Mouse (Mus musculus): ENCODE measurements at regions not wholly inside any gene's neighbourhood (a gene's known extent, or its start where the extent isn't known, plus 50 kb on each side); places are given as distances from the start of the nearest gene placed in this dataset.

- no peak overlapping the region for H3K4me2 ChIP-seq
- no peaks in the 10 kb centered on the region for H3K36me3 ChIP-seq (ENCODE audit: poor library complexity, severe bottlenecking)
- no peak overlapping the region for H3K4me3 ChIP-seq
- no peak overlapping the region for H3K27ac ChIP-seq
- H3K9ac ChIP-seq, result no peak overlapping the region
- H3K9me3 ChIP-seq (replicated peaks), result no peaks in the 10 kb centered on the region
- ATAC-seq, result 0 out of 2 replicates have a peak, but pooled peaks have one; percentile 8
- peaks cover 6% of the 10 kb centered on the region; the same call in 1 of the 2 replicates for H3K4me1 ChIP-seq
- no peaks in the 10 kb centered on the region; the same call in 1 of the 2 replicates for H3K27me3 ChIP-seq
- 49% methylated on average over 24 of the region's 24 CpGs for WGBS
Measured at GRCm38 (mm10) chr13:57281941-57282710, 386.3 kb upstream of the Trpc7 start.

DNA sequence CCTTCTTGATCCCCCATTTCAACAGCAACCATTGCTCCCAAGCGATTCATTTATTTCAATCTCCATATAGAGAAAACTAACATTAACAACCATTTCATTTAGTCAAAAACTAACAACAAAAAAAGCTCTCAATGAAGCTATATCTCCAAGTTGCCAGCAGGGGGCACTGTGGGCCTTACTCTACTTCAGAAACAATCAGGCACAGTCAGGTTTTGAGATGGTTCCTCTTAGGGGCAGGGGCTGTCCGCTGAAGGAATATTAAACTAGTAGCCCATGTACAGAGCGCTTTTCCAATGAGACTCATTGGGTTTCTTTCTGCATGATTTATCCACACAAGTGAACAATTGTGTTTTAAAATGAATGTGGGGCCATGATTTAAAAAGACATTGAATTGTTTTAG lies 385.7 kb upstream of the Trpc7 start:
- no peak overlapping the region for H3K4me3 ChIP-seq
- H3K4me2 ChIP-seq, result no peak overlapping the region
- H3K9ac ChIP-seq, result no peak overlapping the region
- no peak overlapping the region for H3K27ac ChIP-seq
- H3K9me3 ChIP-seq (replicated peaks), result no peaks in the 10 kb centered on the region
- no peaks in the 10 kb centered on the region for H3K36me3 ChIP-seq (ENCODE audit: poor library complexity, severe bottlenecking)
- 16% methylated on average over 3 of the region's 3 CpGs for WGBS
- no peak for ATAC-seq
- H3K4me1 ChIP-seq, result peaks cover 6% of the 10 kb centered on the region; the same call in 1 of the 2 replicates
- H3K27me3 ChIP-seq, result no peaks in the 10 kb centered on the region; the same call in 1 of the 2 replicates

DNA sequence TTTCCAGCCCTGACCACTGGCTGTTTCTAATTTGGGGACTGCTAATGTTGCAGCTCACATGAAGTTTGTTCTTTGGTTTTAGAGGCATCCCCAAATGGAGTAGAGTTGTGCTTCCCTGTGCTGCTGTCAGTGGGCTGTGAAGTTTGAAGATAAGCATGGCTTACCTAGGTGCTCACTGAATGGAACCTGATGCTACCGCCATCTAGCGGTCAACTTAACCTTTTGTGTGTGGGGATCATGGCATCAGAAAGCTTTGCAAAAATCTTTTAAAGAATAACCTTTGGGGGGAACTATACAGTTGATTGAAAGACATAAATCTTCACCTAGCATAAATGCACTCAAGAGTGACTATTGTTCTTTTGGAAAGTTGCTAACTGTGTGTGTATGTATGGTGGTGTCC lies 382.8 kb upstream of the Trpc7 start:
- H3K4me2 ChIP-seq, result no peak overlapping the region
- H3K9ac ChIP-seq, result no peak overlapping the region
- H3K4me1 ChIP-seq, result peaks cover 6% of the 10 kb centered on the region; the same call in 1 of the 2 replicates
- WGBS, result 6% methylated on average over 2 of the region's 2 CpGs
- H3K27me3 ChIP-seq, result no peaks in the 10 kb centered on the region; the same call in 1 of the 2 replicates
- H3K4me3 ChIP-seq, result no peak overlapping the region
- no peak for ATAC-seq
- no peaks in the 10 kb centered on the region for H3K36me3 ChIP-seq (ENCODE audit: poor library complexity, severe bottlenecking)
- no peaks in the 10 kb centered on the region for H3K9me3 ChIP-seq (replicated peaks)
- H3K27ac ChIP-seq, result no peak overlapping the region

DNA sequence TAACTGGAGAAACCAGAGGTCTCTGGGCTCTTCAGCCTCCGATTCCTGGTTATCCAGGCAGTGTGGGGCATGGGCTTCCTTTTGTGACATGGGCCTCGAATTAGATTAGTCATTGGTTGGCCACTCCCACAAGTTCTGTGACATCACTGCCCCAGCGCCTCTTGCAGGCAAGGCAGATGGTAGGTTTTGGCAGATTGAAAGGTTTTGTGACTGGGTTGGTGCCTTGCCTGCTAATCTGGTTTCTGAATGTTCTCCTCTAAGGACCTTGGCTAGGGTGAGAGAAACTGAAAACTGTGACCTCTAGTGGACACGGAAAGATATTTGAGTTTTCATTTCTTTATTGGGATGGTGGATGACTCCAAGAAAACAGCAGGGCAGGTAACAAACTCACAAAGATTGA lies 381.3 kb upstream of the Trpc7 start:
- Histone ChIP-seq H3K27ac (no peak overlapping the region), H3K36me3 (ENCODE audit: poor library complexity, severe bottlenecking) (no peaks in the 10 kb centered on the region), H3K9me3 (replicated peaks) (no peaks in the 10 kb centered on the region), H3K4me1 (peaks cover 3% of the 10 kb centered on the region; the same call in 1 of the 2 replicates), H3K4me3 (no peak overlapping the region), H3K27me3 (no peaks in the 10 kb centered on the region), H3K9ac (no peak overlapping the region), H3K4me2 (no peak overlapping the region)
- 42% methylated on average over 4 of the region's 4 CpGs for WGBS
- no peak for ATAC-seq

DNA sequence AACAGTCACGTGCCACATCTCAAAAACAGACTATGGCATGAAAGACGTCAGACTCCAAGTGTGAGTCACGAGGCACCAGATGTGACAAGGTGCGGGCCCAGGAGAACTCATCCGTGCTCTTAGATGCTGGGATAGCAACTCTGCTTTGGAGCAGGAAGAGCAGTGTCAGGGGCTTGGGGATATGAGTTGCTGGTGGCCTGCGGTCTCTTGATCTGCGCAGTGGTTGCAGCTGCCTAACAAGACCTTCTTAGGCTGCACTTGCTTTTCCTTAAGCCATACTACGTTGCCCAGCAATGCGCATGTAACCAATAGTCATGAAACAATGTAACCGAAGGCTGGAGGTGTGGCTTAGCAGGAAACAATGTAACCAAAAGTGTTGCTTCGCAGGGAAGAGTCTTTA lies 380.1 kb upstream of the Trpc7 start:
- no peak overlapping the region for H3K4me2 ChIP-seq
- no peak overlapping the region for H3K27ac ChIP-seq
- H3K4me1 ChIP-seq, result no peaks in the 10 kb centered on the region
- WGBS, result 84% methylated on average over 11 of the region's 11 CpGs
- H3K4me3 ChIP-seq, result no peak overlapping the region
- no peaks in the 10 kb centered on the region for H3K36me3 ChIP-seq (ENCODE audit: poor library complexity, severe bottlenecking)
- no peaks in the 10 kb centered on the region for H3K27me3 ChIP-seq
- no peak for ATAC-seq
- no peaks in the 10 kb centered on the region for H3K9me3 ChIP-seq (replicated peaks)
- H3K9ac ChIP-seq, result no peak overlapping the region

GRCm38 (mm10) chr13:57273593-57273992 lies 377.8 kb upstream of the Trpc7 start:
- no peak for ATAC-seq
- no peaks in the 10 kb centered on the region for H3K36me3 ChIP-seq (ENCODE audit: poor library complexity, severe bottlenecking)
- no peak overlapping the region for H3K27ac ChIP-seq
- 26% methylated on average over 3 of the region's 3 CpGs for WGBS
- no peak overlapping the region for H3K9ac ChIP-seq
- no peak overlapping the region for H3K4me3 ChIP-seq
- H3K9me3 ChIP-seq (replicated peaks), result no peaks in the 10 kb centered on the region
- H3K4me1 ChIP-seq, result no peaks in the 10 kb centered on the region
- H3K27me3 ChIP-seq, result no peaks in the 10 kb centered on the region
- H3K4me2 ChIP-seq, result no peak overlapping the region

DNA sequence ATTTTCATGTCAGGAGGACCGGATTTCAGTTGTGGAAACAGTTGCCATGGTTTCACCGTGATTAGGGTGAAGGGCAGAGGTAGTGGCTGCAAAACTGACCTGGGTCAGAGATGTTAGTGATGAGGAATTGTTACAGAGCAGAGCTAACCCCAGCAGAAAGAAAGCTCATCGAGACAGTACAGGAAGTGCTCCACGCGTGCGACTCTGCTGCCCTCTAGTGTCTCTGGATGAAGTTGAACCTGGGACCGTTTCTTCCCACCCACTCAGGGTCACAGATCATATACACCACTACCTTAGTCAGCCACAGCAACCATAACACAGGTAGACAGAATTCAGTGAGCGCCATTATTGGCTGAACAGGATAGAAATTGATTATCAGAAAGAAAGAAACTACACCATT lies 373.8 kb upstream of the Trpc7 start:
- no peaks in the 10 kb centered on the region for H3K27me3 ChIP-seq
- no peaks in the 10 kb centered on the region for H3K36me3 ChIP-seq (ENCODE audit: poor library complexity, severe bottlenecking)
- no peak overlapping the region for H3K9ac ChIP-seq
- H3K27ac ChIP-seq, result no peak overlapping the region
- WGBS, result 13% methylated on average over 8 of the region's 8 CpGs
- H3K4me2 ChIP-seq, result no peak overlapping the region
- H3K9me3 ChIP-seq (replicated peaks), result no peaks in the 10 kb centered on the region
- ATAC-seq, result peak; percentile 83
- no peak overlapping the region for H3K4me3 ChIP-seq
- H3K4me1 ChIP-seq, result no peaks in the 10 kb centered on the region

DNA sequence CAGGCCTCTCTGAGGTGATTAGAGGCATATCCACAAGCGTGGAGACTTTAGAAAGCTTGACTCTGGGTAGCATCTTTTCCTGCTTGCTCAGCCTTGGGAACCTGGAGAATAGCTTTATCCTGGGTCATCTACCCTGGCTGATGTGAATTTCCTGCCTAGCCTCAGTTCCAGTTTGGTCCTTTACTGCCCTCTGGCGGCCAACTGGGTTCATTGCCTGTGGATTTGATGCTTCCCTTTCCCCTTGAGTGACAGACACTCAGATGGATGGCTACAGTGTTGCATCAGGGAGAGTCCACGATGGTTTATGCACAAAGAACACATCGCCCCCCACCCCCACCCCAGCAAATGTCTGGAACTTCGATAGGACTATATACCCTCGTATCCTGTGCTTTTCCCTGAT lies 364.1 kb upstream of the Trpc7 start:
- Histone ChIP-seq H3K9me3 (replicated peaks) (no peaks in the 10 kb centered on the region), H3K27ac (no peak overlapping the region), H3K9ac (no peak overlapping the region), H3K36me3 (ENCODE audit: poor library complexity, severe bottlenecking) (no peaks in the 10 kb centered on the region), H3K4me2 (no peak overlapping the region), H3K4me1 (no peaks in the 10 kb centered on the region), H3K27me3 (no peaks in the 10 kb centered on the region), H3K4me3 (no peak overlapping the region)
- peak; percentile 67 for ATAC-seq
- 8% methylated on average over 6 of the region's 6 CpGs for WGBS

- H3K27me3 ChIP-seq, result no peaks in the 10 kb centered on the region
- H3K4me3 ChIP-seq, result no peak overlapping the region
- WGBS, result 71% methylated on average over 8 of the region's 8 CpGs
- no peak overlapping the region for H3K4me2 ChIP-seq
- no peaks in the 10 kb centered on the region for H3K36me3 ChIP-seq (ENCODE audit: poor library complexity, severe bottlenecking)
- H3K9me3 ChIP-seq (replicated peaks), result no peaks in the 10 kb centered on the region
- no peak overlapping the region for H3K9ac ChIP-seq
- no peak overlapping the region for H3K27ac ChIP-seq
- H3K4me1 ChIP-seq, result no peaks in the 10 kb centered on the region
- ATAC-seq, result peak; percentile 33; the same call in 1 of the 2 replicates
Measured at GRCm38 (mm10) chr13:57259474-57259873, 363.7 kb upstream of the Trpc7 start.

- Histone ChIP-seq H3K4me2 (no peak overlapping the region), H3K27me3 (no peaks in the 10 kb centered on the region), H3K27ac (no peak overlapping the region), H3K9me3 (replicated peaks) (no peaks in the 10 kb centered on the region), H3K4me3 (no peak overlapping the region), H3K9ac (no peak overlapping the region), H3K36me3 (ENCODE audit: poor library complexity, severe bottlenecking) (no peaks in the 10 kb centered on the region), H3K4me1 (no peaks in the 10 kb centered on the region)
- WGBS, result 92% methylated on average over 11 of the region's 11 CpGs
- ATAC-seq, result no peak
Measured at GRCm38 (mm10) chr13:57255920-57256319, 360.1 kb upstream of the Trpc7 start.

DNA sequence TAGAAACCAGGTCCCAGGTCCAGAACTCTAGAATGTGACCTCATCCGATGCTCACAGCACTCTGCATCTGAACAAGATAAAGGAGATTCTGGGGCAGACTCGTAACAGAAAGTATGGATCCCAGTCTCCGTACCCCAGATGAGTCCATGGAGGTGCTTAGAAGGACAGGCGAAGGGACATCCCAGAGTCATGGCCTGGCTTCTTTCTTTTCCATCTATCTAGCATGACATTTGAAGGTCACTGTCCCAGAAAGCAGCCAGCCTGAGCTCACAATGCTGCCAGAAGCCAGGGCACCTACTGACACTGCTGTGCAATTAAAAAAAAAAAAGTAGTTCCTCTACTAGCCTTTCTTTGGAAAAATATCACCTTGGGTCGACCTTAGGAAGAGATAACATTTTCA lies 354.1 kb upstream of the Trpc7 start:
- Histone ChIP-seq H3K4me2 (no peak overlapping the region), H3K36me3 (ENCODE audit: poor library complexity, severe bottlenecking) (no peaks in the 10 kb centered on the region), H3K9me3 (replicated peaks) (no peaks in the 10 kb centered on the region), H3K4me1 (no peaks in the 10 kb centered on the region), H3K4me3 (no peak overlapping the region), H3K27me3 (no peaks in the 10 kb centered on the region), H3K9ac (no peak overlapping the region), H3K27ac (no peak overlapping the region)
- 86% methylated on average over 5 of the region's 5 CpGs for WGBS
- no peak for ATAC-seq

DNA sequence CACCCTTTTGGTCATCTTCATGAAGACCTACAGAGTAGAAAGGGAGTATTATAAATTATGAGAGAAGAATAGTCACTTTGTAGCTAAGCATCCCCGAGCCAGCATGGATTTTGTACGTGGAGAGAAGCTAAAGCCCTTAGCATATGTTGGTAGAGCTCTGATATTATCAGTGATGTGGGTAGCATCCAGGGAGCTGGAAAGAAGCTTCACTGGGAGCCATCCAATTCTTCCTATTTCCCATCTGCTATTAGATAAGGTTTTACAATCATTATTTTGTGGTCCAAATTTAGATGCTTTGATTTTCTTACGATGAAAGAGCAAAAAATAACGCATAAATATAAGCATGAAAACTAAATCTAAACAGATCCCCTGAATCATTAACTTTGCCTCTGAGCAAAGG lies 353.6 kb upstream of the Trpc7 start:
- H3K27ac ChIP-seq, result no peak overlapping the region
- no peak overlapping the region for H3K4me2 ChIP-seq
- no peak for ATAC-seq
- no peaks in the 10 kb centered on the region for H3K27me3 ChIP-seq
- no peaks in the 10 kb centered on the region for H3K9me3 ChIP-seq (replicated peaks)
- no peak overlapping the region for H3K9ac ChIP-seq
- no peaks in the 10 kb centered on the region for H3K36me3 ChIP-seq (ENCODE audit: poor library complexity, severe bottlenecking)
- H3K4me3 ChIP-seq, result no peak overlapping the region
- no peaks in the 10 kb centered on the region for H3K4me1 ChIP-seq
- 84% methylated on average over 4 of the region's 4 CpGs for WGBS

Data from forebrain, embryonic 13.5 days (tissue).